Mouse (Mus musculus) kidney, adult 2 months (tissue): ENCODE results near the gene Ndufv1.

ENCODE experiments used
- CTCF ChIP-seq: fragments of 200-500 bp; conservative IDR thresholded peaks from 2 replicates; pipeline ENCODE4 v1.5.1; 2011; ENCODE audit warnings: low read depth, mild to moderate bottlenecking, control low read depth, low read length, moderate library complexity, mixed read lengths; ENCODE audit not compliant: insufficient read depth, insufficient read length
- POLR2A ChIP-seq: fragments of 200-500 bp; IDR thresholded peaks from one replicate; pipeline ENCODE4 v1.6.1; 2011; ENCODE audit warnings: low read depth, low read length, control low read depth

GRCm38 (mm10) chr19:4051016-4051415, 38.4 kb upstream of the Ndufv1 start:
- TF ChIP-seq CTCF (0 out of 2 replicates have a peak, but pooled peaks have one; percentile 9), POLR2A (no peak)
